Comparison of ENCODE assay signal across 13 mouse cellular contexts in genomic region chr1:189618970-189619740, GRCm38 (mm10).
A peak's percentile ranks its signal among the peaks of the same experiment; 100 is the strongest.
DNase-seq lines count a peak whose midpoint lies in the region; ATAC-seq and TF ChIP-seq lines count a peak whose summit lies in the region.
"Had no signal": no experiment of that assay in that cellular context is flagged by ENCODE, and none has a peak within 500 bp of the region (broad histone marks: within the 10 kb centered on the region; RNA-seq: fewer than 3 reads in every experiment).

No protein-coding gene starts in this region.

- no peaks in the 10 kb centered on the region for H3K36me3 ChIP-seq in heart, embryonic 11.5 days (ENCODE audit: control insufficient read depth, insufficient read depth, low read length)
- H3K36me3 ChIP-seq in heart, adult 2 months (ENCODE audit: control insufficient read depth, insufficient read depth, low read length) = no peaks in the 10 kb centered on the region
- no peaks in the 10 kb centered on the region for H3K36me3 ChIP-seq in midbrain, postnatal 0 days (ENCODE audit: insufficient read depth, low read length)
- no peaks in the 10 kb centered on the region for H3K36me3 ChIP-seq in midbrain, embryonic 16.5 days (ENCODE audit: control insufficient read depth, insufficient read depth, low read length)
- H3K36me3 ChIP-seq in lung, embryonic 15.5 days = no peaks in the 10 kb centered on the region

- no peaks in the 10 kb centered on the region for H3K79me2 ChIP-seq in heart, adult 2 months (replicated peaks; ENCODE audit: control insufficient read depth, insufficient read depth, low read length)

- H3K27me3 ChIP-seq in heart, embryonic 11.5 days (ENCODE audit: control insufficient read depth, insufficient read depth, low read length) = peaks cover 5% of the 10 kb centered on the region; the same call in 1 of the 2 replicates
- H3K27me3 ChIP-seq in heart, adult 2 months (ENCODE audit: control insufficient read depth, insufficient read depth, low read length) = no peaks in the 10 kb centered on the region
- H3K27me3 ChIP-seq in midbrain, postnatal 0 days (ENCODE audit: insufficient read depth, low read length) = no peaks in the 10 kb centered on the region
- H3K27me3 ChIP-seq in midbrain, embryonic 16.5 days (ENCODE audit: control insufficient read depth, insufficient read depth, low read depth, low read length) = no peaks in the 10 kb centered on the region
- H3K27me3 ChIP-seq in lung, embryonic 15.5 days = no peaks in the 10 kb centered on the region

- H3K27ac ChIP-seq in heart, embryonic 11.5 days (ENCODE audit: low read depth, low read length) = peak overlapping the region; percentile 10; the same call in 1 of the 2 replicates
- H3K27ac ChIP-seq in heart, adult 2 months = no peak overlapping the region
- no peak overlapping the region for H3K27ac ChIP-seq in midbrain, postnatal 0 days (ENCODE audit: low read depth, low read length)
- H3K27ac ChIP-seq in midbrain, embryonic 16.5 days (ENCODE audit: low read length) = no peak overlapping the region
- H3K27ac ChIP-seq in lung, embryonic 15.5 days = peak overlapping the region; percentile 88

- H3K9ac ChIP-seq in heart, embryonic 11.5 days (ENCODE audit: low read depth, low read length) = no peak overlapping the region
- H3K9ac ChIP-seq in heart, adult 2 months (ENCODE audit: low read depth, low read length) = no peak overlapping the region
- no peak overlapping the region for H3K9ac ChIP-seq in midbrain, postnatal 0 days (replicated peaks; ENCODE audit: low read length, poor library complexity, severe bottlenecking)
- no peak overlapping the region for H3K9ac ChIP-seq in midbrain, embryonic 16.5 days (ENCODE audit: low read depth, low read length)
- no peak overlapping the region for H3K9ac ChIP-seq in lung, embryonic 15.5 days

- TF ChIP-seq EP300 in heart, adult 2 months (IDR thresholded peaks at IDR 0.05; ENCODE audit: insufficient read depth, low read depth, low read length) = no peak

- DNase-seq in heart, adult 2 months = no peak
- DNase-seq in midbrain, postnatal 0 days (ENCODE audit: low spot score) = peak; percentile 50
- DNase-seq in gastrocnemius, adult 8-10 months (ENCODE audit: low spot score in 2 of 2) = no peak
- DNase-seq in spleen, postnatal 36 days (ENCODE audit: low spot score in 2 of 2) = no peak
- DNase-seq: adrenal gland, postnatal 36 days; cerebellum, adult 9-10 months; gastrocnemius, postnatal 10 days; spleen, adult 18-20 months; thymus, postnatal 25 days had no signal

- intact Hi-C loops in heart, adult 2 months (cut with DNase I) = no loop called here

- 45% methylated on average over 13 of the region's 13 CpGs for WGBS in heart, embryonic 11.5 days (ENCODE audit: insufficient replicate concordance)
- WGBS in heart, adult 2 months = 31% methylated on average over 13 of the region's 13 CpGs
- 65% methylated on average over 13 of the region's 13 CpGs for WGBS in midbrain, postnatal 0 days
- WGBS in midbrain, embryonic 16.5 days = 63% methylated on average over 13 of the region's 13 CpGs
- 21% methylated on average over 13 of the region's 13 CpGs for WGBS in lung, embryonic 15.5 days

- H3K4me3 ChIP-seq in heart, embryonic 11.5 days (ENCODE audit: low read depth, low read length) = no peak overlapping the region
- no peak overlapping the region for H3K4me3 ChIP-seq in heart, adult 2 months
- H3K4me3 ChIP-seq in midbrain, postnatal 0 days (ENCODE audit: low read depth, low read length) = no peak overlapping the region
- no peak overlapping the region for H3K4me3 ChIP-seq in midbrain, embryonic 16.5 days (ENCODE audit: low read depth, low read length)
- H3K4me3 ChIP-seq in lung, embryonic 15.5 days = no peak overlapping the region

- H3K4me1 ChIP-seq in heart, embryonic 11.5 days (ENCODE audit: control insufficient read depth, insufficient read depth, low read length) = no peaks in the 10 kb centered on the region
- H3K4me1 ChIP-seq in heart, adult 2 months (ENCODE audit: control insufficient read depth, insufficient read depth, low read length) = no peaks in the 10 kb centered on the region
- H3K4me1 ChIP-seq in midbrain, postnatal 0 days (ENCODE audit: insufficient read depth, low read length) = no peaks in the 10 kb centered on the region
- no peaks in the 10 kb centered on the region for H3K4me1 ChIP-seq in midbrain, embryonic 16.5 days (ENCODE audit: control insufficient read depth, insufficient read depth, low read length)
- peaks cover 21% of the 10 kb centered on the region for H3K4me1 ChIP-seq in lung, embryonic 15.5 days

- no peak for ATAC-seq in heart, embryonic 11.5 days (replicated peaks; ENCODE audit: insufficient number of reproducible peaks, low FRiP score, low TSS enrichment)
- no peak for ATAC-seq in midbrain, postnatal 0 days (ENCODE audit: low FRiP score)
- ATAC-seq in midbrain, embryonic 16.5 days = no peak
- ATAC-seq in lung, embryonic 15.5 days (ENCODE audit: borderline replicate concordance, extremely low read depth, low FRiP score, low TSS enrichment) = peak; percentile 92
- no peak for ATAC-seq in CD4-positive, CD25-positive, alpha-beta regulatory T cell, adult 4 months

- TF ChIP-seq CTCF in heart, adult 2 months (IDR thresholded peaks at IDR 0.05) = no peak
- TF ChIP-seq CTCF in midbrain, postnatal 0 days (IDR thresholded peaks at IDR 0.05) = no peak

- no peak overlapping the region for H3K4me2 ChIP-seq in heart, embryonic 11.5 days
- H3K4me2 ChIP-seq in midbrain, postnatal 0 days (ENCODE audit: low read depth, low read length, poor library complexity, severe bottlenecking) = no peak overlapping the region
- H3K4me2 ChIP-seq in midbrain, embryonic 16.5 days (ENCODE audit: low read length) = no peak overlapping the region
- H3K4me2 ChIP-seq in lung, embryonic 15.5 days = no peak overlapping the region

- no peak for TF ChIP-seq POLR2A in heart, adult 2 months (IDR thresholded peaks at IDR 0.05; ENCODE audit: insufficient read depth, low read depth, low read length)

- no peaks in the 10 kb centered on the region for H3K9me3 ChIP-seq in heart, embryonic 11.5 days (replicated peaks; ENCODE audit: control insufficient read depth, low read length)
- H3K9me3 ChIP-seq in midbrain, postnatal 0 days (ENCODE audit: low read length) = no peaks in the 10 kb centered on the region
- H3K9me3 ChIP-seq in midbrain, embryonic 16.5 days (replicated peaks; ENCODE audit: control insufficient read depth, low read length, poor library complexity, severe bottlenecking) = no peaks in the 10 kb centered on the region
- no peaks in the 10 kb centered on the region for H3K9me3 ChIP-seq in lung, embryonic 15.5 days

Comparison
In these comparisons a context has a peak if more than half of its experiments do, and no peak if none do; other contexts are left out.
1. H3K27ac ChIP-seq: peak in heart, embryonic 11.5 days (single experiment) and lung, embryonic 15.5 days (single experiment); none in heart, adult 2 months (single experiment), midbrain, postnatal 0 days (single experiment) and midbrain, embryonic 16.5 days (single experiment).